Mouse (Mus musculus) lung, adult 18-20 months (tissue): ENCODE measurements around the gene Gm21891.
"Not testable (repeated sequence)": the region's sequence is repeated elsewhere in the genome, so short reads cannot be mapped to it uniquely, and the experiment has no call there.

ENCODE experiments used
- DNase-seq, 2 experiments: peaks; one replicate each; pipeline ENCODE4 v3.0.0; 2022; ENCODE audit warnings: mixed read lengths in 2 of 2

Gene Gm21891

DNA sequence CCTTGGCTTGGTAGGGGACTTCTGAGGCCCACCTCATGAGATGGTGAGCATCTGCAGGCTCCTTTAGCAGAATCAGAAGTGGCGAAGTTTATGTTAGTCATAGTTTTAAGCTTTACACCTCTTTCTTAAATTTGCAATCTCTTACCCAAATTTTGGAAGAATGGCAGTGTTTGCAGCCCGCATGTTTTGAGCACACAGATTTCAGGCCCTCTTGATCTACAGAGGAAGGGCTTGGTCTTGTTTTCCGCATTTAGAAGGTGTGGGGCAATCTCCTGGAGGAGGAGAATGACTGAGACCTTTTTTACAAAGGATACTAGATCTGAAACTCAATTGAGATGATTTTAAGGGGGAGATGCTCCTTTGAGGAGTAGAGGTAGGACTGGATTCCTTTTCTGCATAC is at the start of gene Gm21891:
Gene Gm21891, minus strand, starts transcription at position 101 of the 400 bp plus-strand sequence.
- not testable (repeated sequence) for DNase-seq

DNA sequence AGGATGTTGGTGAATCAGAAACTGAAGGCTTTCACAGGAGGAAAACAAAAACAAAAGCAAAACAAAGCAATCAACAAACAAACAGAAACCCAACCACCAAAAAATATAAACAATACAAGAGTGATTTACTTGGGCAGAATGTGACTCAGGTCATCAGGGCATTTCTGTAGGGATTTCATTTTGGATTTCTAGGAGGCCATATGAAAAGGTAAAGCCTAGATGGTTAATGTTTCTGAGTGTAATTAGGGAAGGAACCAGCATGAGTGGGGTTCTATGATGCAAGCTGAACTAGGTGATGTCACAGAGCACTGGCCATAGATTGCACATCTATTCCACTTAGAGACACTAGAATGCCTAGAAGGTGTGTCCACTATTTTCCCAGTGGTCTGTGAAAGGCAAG is 28.4 kb upstream of the Gm21891 start, which contains the start of gene Gm21425:
Gene Gm21425, plus strand, starts transcription at position 301 of the 400 bp plus-strand sequence.
- DNase-seq = not testable (repeated sequence)
